Mouse (Mus musculus): ENCODE data around the gene Camsap2.

Camsap2 gene

DNA sequence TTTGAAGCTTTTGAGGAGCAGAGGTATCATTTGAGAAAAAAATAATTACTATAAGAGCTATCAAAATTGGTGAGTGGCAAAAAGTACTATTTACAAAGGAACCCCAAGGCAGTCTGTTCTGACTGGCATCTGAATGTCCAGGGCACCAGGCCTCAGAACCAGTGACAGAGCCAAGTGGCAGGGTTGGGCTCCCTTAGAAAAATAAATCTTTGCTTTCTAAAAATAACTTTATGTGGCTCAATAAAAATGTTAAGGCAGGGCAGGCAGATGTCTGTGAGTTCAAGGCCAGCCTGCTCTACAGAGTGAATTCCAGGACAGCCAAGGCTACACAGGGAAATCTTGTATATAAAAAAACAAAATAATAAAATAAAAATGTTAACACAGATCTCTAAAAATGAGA is 51.9 kb downstream of the Camsap2 start:
- ChIA-PET CTCF (interaction anchor here in 2 of 4 experiments (0.6 to 2.0 kb wide), 2 partner anchors 124 to 243 kb away, joined by 3 to 6 read pairs; no protein-coding TSS in a partner anchor), POLR2A (interaction anchor here in 1 of 4 experiments (1.4 kb wide), 1 partner anchor 9 kb away, joined by 7 read pairs; no protein-coding TSS in a partner anchor)

DNA sequence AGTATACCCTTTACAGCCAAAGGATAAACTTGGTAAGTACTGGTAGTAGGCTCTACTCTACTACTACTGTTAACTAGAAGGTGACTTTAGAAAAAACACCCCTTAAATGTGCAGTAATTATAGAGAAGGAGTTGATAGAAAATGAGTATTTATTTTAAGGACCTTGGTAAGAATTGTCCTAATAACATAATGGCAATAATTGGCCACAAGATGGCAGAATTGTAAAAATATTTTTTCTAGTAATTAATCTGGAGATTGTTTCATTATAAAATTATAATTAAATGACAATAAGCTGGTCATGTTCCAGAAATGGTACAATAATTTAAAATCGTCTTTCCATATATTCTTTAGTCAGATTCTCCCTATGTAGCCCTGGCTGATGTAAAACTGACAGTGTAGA is 56.1 kb downstream of the Camsap2 start:
- ChIA-PET POLR2A (interaction anchor here in 2 of 4 experiments (1.0 to 1.4 kb wide), 3 partner anchors 9 to 125 kb away, joined by 3 to 4 read pairs (median 3); partner anchors contain the start of gene Ddx59 (in 1 of the 2)), CTCF (interaction anchor here in 2 of 4 experiments (0.8 to 2.3 kb wide), 4 partner anchors 77 to 271 kb away, joined by 3 to 5 read pairs (median 4); partner anchors contain the start of gene Mroh3 (in 1 of the 2))

DNA sequence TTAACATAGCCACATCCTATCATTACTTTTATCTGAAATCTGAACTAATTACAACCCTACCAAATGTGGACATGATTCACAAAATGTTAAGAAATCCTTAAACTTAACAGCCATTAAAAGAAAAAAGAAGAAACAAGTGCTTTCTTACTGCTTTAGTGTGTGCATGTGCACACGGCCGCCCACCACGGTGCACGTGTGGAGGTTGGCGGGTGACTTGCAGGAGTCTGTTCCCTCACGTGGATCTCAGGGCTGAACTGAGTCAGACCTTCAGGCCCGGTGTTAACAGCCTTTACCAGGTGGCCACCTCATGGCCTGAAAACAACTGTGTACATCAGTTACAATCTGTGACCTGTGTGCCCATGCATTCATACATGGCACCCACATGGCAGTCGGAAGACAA is 68.5 kb downstream of the Camsap2 start:
- CTCF ChIA-PET, result no interaction called here
- POLR2A ChIA-PET, result no interaction called here

DNA sequence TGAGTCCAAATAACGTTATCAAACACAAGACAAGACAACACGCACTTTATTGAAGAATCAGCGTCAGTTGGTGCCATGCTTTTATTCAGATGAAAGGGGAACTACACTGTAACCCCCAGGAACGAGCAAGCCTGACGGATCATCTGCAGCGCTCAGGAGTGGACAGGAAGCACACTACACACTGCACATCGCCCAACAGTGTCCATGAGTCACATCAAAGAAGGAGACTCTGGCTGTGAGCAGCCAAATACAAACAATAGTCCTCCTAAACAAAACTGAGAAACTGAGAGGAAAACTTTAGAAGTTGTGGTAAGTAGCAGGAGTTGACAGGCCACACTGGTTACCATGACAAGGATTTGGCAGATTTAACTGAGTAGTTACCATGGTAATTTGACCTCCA is 77.7 kb downstream of the Camsap2 start:
- ChIA-PET POLR2A (no interaction called here), CTCF (interaction anchor here in 1 of 4 experiments (0.6 to 1.0 kb wide), 2 partner anchors 109 to 302 kb away, joined by 3 to 7 read pairs; no protein-coding TSS in a partner anchor)

DNA sequence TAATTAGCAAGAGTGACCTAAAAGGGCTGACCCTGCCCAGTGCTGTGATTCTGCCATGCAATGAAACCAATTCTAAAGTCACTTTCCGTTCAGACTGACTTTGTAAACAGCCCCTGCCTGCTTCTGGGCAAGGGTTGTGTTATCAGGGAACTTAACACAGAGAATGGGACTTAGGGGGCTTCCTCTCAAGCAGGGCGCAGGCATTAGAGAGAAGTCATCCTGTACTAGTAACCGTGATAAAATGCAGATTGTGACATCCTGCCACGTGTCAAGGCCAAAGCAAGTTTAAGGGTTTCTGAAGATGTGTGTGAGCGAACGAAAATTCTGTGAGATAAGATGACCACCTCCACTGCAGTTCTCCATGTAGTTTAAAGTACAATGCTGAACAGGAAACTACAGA is 79.8 kb downstream of the Camsap2 start:
- POLR2A ChIA-PET, result interaction anchor here in 1 of 4 experiments (0.6 kb wide), 1 partner anchor 12 kb away, joined by 4 read pairs; no protein-coding TSS in a partner anchor

DNA sequence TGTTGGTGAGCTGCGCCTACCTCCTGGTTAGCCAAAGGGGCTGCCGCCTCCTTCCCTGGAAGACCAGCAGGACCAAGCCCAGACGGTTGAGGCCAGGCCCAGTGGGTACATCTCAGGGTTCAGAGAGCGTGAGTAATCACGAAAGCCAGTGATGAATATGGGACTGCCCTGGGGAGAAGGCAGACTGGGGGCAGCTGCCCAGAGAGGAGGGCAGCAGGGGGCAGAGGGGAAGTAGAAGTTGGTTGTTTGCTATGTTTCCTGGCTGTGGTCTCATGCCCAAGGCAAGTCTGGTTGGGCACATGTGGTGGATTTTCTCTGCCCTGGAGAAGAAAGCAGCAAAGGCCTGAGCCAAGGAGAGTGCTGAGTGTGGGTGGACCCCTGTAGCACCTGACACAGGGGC is 82.5 kb downstream of the Camsap2 start:
- POLR2A ChIA-PET, result interaction anchor here in 1 of 4 experiments (0.7 kb wide), 1 partner anchor 8 kb away, joined by 3 read pairs; no protein-coding TSS in a partner anchor

More for the DNA sequence above, 79.8 kb downstream of the Camsap2 start:
- CTCF ChIA-PET, result no interaction called here

DNA sequence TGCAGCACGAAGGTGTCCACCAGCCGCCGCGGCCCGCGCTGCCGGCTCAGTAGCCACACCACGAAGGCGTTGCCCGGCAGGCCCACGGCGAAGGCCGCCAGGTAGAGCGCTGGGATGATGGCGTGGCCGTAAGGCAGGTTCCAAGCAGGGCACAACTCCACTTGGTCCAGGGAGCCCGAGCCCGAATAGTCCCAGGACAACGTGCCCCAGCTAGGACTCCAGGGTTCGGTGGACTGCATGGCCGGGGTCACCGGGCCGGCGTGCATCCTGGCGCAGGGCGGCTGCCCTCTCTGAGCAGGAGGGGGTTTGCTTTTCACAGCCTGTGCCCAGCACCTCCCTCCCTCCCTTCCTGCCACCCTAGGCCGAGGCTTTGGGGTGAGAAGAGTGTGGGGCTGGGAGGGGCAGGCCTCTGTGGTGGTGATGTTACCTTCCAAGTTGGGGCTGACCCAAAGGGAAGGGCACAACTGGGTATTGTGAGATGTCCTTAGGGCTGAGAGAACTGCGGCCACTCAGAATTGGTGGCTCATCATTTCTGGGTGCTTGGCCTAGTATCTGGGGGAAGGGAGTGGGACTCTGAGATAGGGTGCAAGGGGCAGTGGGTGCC is 85.2 kb downstream of the Camsap2 start, which contains the start of gene Gpr25:
Gene Gpr25, minus strand, starts transcription at position 239 of the 604 bp plus-strand sequence.
- ChIA-PET POLR2A (interaction anchor here in 2 of 4 experiments (0.6 to 1.7 kb wide), 3 partner anchors 28 to 205 kb away, joined by 3 to 5 read pairs (median 4); partner anchors contain the start of genes Ddx59 (in 1 of the 2) and Kif14 (in 1 of the 2)), CTCF (interaction anchor here in 2 of 4 experiments (0.6 to 1.2 kb wide), 3 partner anchors 45 to 91 kb away, joined by 3 to 13 read pairs (median 3); no protein-coding TSS in a partner anchor)

More for the DNA sequence above, 82.5 kb downstream of the Camsap2 start:
- CTCF ChIA-PET, result no interaction called here

DNA sequence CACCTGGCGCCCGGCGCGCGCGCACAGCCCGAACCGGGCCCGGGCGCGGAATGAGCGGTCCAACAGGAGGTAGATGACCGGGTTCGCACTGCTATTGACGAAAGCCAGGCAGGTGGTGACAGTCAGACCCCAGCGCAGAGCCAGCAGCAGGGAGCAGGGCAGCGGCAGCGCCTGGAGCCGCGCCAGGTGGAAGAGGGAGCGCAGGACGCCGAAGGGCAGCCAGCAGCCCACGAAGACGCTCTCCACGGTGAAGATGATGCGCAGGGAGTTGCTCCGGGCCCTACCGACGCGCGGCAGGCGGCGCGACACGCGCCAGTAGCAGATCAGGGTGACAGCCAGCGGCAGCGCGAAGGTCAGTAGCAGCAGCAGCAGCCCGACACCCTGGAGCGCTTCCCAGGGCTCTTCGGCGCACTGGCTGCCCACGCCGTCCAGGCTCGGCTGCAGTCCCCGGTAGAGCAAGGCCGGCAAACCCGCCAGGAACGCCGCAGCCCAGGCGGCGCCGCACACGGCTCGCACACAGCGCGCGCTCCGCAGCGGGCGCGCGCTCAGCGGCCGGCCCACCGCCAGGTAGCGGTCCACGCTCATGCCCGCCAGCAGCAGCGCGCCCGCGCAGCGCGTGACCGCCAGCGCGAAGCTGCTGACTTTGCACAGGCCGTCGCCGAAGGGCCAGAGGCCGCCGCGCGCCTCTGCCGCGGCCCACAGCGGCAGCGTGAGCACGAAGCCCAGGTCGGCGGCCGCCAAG is 85.8 kb downstream of the Camsap2 start:
- CTCF ChIA-PET, result interaction anchor here in 2 of 4 experiments (0.6 to 1.2 kb wide), 3 partner anchors 44 to 90 kb away, joined by 3 to 13 read pairs (median 3); no protein-coding TSS in a partner anchor
- POLR2A ChIA-PET, result interaction anchor here in 3 of 4 experiments (0.6 to 1.7 kb wide), 4 partner anchors 27 to 206 kb away, joined by 3 to 5 read pairs (median 4); partner anchors contain the start of genes Ddx59 (in 1 of the 3) and Kif14 (in 1 of the 3)

DNA sequence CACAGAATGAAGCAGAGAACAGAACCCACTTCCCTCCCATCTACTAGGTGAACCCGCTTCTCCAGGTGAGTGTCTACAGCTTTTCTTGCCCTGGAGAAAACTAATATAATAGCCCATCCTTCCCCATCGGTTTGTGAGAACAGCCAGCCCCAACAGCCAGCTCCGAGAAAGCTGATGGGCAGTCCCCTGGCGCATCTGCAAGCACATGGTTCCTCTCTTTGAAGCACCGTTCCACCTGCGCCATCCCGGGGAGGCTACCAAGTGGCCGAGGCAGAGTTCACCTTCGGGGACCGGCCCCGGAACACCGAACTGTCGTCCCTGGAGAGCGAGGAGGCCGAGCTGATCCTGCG is 86.4 kb downstream of the Camsap2 start:
- CTCF ChIA-PET, result interaction anchor here in 1 of 4 experiments (1.2 kb wide), 1 partner anchor 44 kb away, joined by 3 read pairs; no protein-coding TSS in a partner anchor
- POLR2A ChIA-PET, result interaction anchor here in 2 of 4 experiments (0.8 to 1.7 kb wide), 2 partner anchors 27 to 120 kb away, joined by 3 to 4 read pairs; no protein-coding TSS in a partner anchor

DNA sequence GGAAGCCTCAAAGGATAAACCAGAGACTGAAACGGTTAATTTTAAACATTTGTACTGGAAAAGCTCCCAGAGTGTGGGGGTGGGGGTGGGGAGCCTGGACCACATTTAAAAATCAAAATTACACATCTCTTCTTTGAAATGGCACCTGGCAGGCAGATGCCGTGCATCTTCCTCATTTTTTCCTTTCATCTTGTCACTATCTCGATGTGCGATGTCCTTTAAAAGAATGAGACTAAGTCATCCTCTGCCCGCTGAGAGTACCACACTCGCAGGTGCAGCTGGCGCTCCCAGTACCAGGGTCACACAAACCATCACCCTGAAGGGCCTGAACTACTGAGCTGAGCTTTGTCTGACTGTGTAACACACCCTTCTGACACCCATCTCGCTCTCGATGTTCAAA is 87.4 kb downstream of the Camsap2 start:
- ChIA-PET POLR2A (interaction anchor here in 2 of 4 experiments (0.7 to 1.1 kb wide), 4 partner anchors 84 to 880 kb away, joined by 3 to 11 read pairs (median 3); no protein-coding TSS in a partner anchor), CTCF (interaction anchor here in 1 of 4 experiments (0.5 kb wide), 1 partner anchor 780 kb away, joined by 3 read pairs; no protein-coding TSS in a partner anchor)

DNA sequence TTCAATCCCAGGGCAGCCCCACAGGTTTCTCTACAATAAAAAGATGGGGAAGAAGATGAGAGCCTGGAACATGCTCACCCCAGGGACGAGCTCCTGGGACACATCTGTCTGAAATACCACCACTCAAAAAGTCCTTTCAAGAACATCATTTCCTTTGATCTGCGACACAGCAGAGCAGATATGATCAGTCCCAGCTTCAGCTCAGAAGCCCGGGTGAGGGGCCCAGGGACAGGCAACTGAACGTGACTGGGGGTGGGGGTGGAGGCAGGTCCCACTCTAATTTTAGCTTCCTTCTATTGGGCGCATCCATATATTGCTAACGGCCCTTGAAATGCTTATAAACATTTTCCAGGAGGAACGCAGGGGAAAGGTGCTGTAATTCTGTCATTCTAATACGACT is 90.2 kb downstream of the Camsap2 start:
- CTCF ChIA-PET, result interaction anchor here in 1 of 4 experiments (0.7 kb wide), 1 partner anchor 22 kb away, joined by 7 read pairs; no protein-coding TSS in a partner anchor
- POLR2A ChIA-PET, result interaction anchor here in 1 of 4 experiments (0.7 kb wide), 1 partner anchor 280 kb away, joined by 3 read pairs; no protein-coding TSS in a partner anchor

DNA sequence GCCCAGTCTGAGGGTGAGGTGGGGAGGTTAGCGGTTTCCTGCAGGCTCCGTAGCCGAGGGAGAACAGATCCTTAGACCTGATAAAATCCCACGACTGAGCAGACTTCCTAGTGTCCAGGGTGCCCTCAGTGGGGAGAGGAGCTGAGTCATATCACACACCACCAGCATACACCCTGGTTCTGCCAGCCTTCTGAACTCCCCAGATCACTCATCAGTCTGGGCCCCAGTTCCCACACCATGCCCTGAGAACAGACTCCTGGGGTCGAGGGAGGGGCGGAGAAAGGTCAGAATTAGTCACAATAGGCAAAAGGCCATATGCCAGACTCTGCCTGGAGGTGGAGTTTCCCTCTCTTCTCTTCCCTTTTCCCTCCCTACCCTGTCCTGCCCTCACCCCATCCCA is 90.7 kb downstream of the Camsap2 start:
- ChIA-PET POLR2A (interaction anchor here in 1 of 4 experiments (0.7 kb wide), 1 partner anchor 280 kb away, joined by 3 read pairs; no protein-coding TSS in a partner anchor), CTCF (interaction anchor here in 1 of 4 experiments (0.7 kb wide), 1 partner anchor 22 kb away, joined by 7 read pairs; no protein-coding TSS in a partner anchor)

DNA sequence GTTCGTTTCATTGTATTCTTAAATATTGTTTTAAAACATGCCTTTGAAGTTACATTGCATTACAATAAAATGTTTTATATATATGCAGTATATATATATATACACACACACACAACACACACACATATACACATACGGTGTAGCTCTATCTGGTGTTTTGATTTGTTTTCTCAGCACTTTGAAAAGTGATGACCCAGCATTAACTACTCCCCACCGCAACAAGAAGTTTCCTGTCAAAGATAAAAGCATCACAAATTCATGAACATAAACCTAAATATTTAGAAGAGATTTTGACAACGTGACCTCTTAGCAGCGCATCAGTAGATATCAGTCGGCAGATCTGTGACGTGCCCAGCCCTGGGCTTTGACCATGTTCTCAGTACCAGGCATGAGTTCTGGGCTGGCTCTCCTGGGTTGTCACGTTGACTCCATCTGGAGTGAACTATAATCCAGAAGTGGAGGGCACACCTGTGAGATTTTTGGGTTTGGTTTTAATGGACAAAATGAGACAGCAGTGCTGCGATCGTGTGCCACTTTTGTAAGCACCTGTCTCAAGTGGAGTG is 91.3 kb downstream of the Camsap2 start:
- CTCF ChIA-PET, result no interaction called here
- POLR2A ChIA-PET, result interaction anchor here in 1 of 4 experiments (0.8 kb wide), 1 partner anchor 175 kb away, joined by 3 read pairs; no protein-coding TSS in a partner anchor

DNA sequence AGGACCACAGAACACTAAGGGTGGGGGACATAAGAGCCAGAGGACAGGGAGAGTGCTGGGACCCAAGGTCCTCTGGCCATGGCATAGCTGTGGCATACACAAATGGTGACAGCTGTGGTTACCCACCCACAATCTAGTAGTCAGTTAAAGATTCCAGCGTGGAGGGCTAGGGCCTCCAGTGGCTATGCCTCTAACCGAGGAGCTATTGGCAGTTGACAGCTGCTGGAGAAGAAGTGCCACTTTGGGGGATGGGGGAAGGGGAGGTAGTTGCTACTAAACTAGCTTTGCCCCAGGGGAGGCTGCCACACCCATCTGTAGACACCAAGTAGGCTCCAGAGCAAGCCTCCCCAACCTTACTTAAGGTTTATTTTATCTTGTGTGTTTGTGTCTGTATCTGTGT is 92.4 kb downstream of the Camsap2 start:
- POLR2A ChIA-PET, result interaction anchor here in 2 of 4 experiments (0.6 to 0.7 kb wide), 3 partner anchors 13 to 22 kb away, joined by 4 read pairs; no protein-coding TSS in a partner anchor
- CTCF ChIA-PET, result interaction anchor here in 1 of 4 experiments (0.7 kb wide), 2 partner anchors 54 to 206 kb away, joined by 3 read pairs; no protein-coding TSS in a partner anchor

DNA sequence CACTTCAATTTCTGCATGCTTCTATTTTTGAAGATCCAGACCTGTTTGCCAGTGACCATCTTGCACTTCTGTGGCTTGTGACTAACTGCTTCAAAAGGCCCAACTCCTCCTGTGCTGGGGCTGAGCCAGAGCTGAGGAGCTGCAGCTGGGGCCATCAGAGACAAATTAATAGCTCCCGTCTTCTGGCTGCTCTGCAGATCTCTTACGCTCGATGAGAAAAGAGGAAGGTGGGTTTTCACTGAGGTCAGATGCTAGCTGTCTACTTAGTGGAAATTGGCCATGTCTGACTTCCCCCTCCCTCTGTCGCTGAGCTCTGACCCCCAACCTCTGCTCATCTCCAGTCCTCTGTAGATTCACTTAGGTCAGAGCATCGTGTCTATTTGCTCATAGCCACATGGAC is 96.2 kb downstream of the Camsap2 start:
- POLR2A ChIA-PET, result interaction anchor here in 1 of 4 experiments (1.1 kb wide), 1 partner anchor 80 kb away, joined by 3 read pairs; no protein-coding TSS in a partner anchor
- CTCF ChIA-PET, result interaction anchor here in 2 of 4 experiments (0.6 to 0.7 kb wide), 2 partner anchors 39 to 75 kb away, joined by 3 to 4 read pairs; no protein-coding TSS in a partner anchor

DNA sequence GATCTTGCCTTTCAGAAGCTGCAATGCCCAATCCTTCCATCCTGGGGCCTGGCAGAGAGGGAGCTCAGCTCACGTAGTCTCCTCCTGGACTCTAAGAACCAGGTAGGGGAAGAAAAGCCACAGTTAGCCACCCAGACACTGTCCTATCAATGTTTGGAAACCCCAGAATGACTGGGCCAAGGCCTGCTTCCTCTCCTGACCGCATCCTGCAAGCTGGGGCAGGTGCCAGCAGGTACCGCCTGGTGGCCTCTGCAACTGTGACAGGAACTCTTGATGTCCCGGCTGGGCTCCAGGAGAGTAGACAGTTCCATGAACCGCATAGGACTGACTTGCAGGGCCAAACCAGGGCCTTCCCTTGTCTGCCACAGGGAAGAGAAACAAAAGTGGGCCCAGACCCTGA is 98.5 kb downstream of the Camsap2 start:
- ChIA-PET POLR2A (interaction anchor here in 1 of 4 experiments (1.3 kb wide), 1 partner anchor 219 kb away, joined by 3 read pairs; the partner anchor contains the start of gene Kif14), CTCF (no interaction called here)

DNA sequence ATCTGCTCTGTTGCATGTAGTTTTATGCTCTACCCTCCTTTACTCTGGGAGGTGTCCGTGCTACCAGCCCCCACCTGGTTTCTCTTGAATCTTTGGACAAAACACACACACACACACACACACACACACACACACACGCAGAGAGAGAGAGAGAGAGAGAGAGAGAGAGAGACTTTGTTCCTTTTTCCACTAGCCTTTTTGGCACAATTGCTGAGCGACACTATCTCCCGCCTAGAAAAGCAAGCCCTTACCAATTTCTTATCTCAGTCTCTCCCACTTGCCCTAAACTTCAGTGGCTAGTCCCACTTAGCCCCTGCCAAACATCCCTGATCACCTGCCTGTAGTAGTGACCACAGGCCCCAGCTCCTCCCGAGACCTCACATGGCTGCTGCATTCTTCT is 101.4 kb downstream of the Camsap2 start:
- ChIA-PET CTCF (no interaction called here), POLR2A (no interaction called here)

DNA sequence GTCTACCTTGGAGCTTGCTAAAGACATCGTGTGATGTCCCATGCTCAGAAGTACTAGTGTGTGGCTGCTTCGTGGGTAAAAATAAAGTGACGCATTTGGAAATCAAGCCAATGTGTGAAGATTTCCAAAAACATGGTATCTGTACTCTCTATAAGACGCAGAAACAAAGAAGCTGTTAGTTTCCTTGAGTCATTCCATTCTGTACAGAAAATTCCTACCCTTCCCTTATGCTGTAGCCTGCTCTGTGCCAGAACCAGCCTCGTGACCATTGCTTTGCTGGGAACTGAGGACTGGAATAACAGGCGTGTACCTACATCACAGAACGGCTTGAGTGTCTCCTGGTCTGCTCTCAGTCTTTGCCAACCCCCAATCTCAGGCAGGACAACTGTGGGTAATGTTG is 104.1 kb downstream of the Camsap2 start:
- POLR2A ChIA-PET, result interaction anchor here in 2 of 4 experiments (0.7 to 1.2 kb wide), 3 partner anchors 9 to 13 kb away, joined by 3 to 6 read pairs (median 4); no protein-coding TSS in a partner anchor
- CTCF ChIA-PET, result no interaction called here

Measured in embryonic stem cell, embryonic (primary cell).